Mouse (Mus musculus) c-Kit-negative CD71-positive TER-119-positive erythroid progenitor cells, embryonic 14.5 days (primary cell): ENCODE measurements at regions not wholly inside any gene's neighbourhood (a gene's known extent, or its start where the extent isn't known, plus 50 kb on each side); places are given as distances from the start of the nearest gene placed in this dataset.

Source experiments
- DNase-seq: peaks from one replicate; pipeline ENCODE4 v3.0.0-alpha.2; 2013; ENCODE audit warnings: low read depth, low spot score

DNA sequence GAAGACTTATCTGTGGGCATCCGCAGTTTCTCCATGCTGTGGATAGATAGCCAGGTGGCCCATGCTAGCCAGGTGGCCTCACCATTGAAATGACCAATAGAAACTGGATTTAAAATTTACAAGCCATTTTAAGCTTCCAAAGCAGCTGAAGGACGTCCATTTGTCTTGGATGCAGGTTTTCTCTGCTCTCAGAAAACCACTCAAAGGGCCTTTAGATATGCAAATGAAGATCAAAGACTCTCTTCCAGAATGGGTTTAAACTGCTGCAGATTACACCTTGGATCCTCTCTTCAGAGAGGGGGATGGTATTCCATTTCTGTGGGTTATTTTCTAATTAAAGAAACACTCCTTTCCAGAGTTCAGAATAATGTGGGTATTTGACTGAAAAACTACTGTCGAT is 518.5 kb downstream of the Rnf144a start:
- DNase-seq, result no peak

DNA sequence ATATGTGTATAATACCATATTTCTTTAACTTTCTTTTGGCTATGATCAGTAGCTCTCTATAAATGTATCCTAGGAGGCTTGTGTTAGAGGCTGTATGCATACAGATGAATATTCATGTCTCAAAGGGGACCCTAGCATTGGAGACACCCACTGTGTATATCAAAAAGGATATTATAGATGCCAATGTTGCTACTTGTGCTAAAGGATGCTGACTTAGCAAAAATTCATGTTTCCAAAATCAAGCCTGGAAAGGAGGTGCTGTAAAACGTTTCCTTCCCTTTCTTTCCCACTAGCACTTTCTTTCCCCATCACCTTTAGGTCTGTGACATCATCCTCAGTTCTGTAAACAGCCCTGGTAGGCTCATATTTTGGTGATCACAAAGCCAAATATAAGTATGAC is 519.4 kb downstream of the Rnf144a start:
- no peak for DNase-seq

DNA sequence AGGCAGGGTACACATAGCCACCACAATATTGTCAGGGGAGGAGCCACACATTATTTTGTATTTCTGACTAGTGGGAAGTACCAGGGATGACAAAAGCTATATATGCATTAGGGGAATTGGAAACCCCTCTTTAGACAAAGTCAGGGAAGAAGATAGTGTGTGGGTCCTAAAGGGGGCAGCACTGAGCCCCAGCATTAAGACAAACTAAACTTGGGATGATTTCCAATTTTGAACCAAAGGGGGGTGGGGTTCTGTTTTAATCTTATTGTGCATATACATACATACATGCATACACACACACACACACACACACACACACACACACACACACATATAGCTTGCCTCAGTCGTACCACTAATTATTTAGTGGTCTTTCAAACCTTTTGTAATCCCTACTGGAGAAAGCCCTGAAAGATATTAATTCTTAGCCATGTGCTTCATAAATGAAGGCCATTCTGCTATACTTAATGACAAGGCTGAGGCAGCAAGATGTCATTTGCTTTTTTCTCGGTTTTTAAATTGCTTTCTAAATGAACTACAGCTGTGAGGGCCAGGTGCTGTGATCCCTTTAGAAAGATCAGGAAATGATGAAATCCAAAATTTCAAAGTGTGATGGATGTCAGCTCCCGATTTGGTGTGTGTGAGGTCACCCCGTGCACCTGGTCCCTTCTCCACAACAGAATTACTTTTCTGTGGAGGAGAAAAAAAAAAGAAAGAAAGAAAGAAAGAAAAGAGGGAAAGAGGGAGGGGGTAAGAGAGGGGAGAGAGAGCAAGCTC is 523.5 kb downstream of the Rnf144a start:
- DNase-seq, result no peak

DNA sequence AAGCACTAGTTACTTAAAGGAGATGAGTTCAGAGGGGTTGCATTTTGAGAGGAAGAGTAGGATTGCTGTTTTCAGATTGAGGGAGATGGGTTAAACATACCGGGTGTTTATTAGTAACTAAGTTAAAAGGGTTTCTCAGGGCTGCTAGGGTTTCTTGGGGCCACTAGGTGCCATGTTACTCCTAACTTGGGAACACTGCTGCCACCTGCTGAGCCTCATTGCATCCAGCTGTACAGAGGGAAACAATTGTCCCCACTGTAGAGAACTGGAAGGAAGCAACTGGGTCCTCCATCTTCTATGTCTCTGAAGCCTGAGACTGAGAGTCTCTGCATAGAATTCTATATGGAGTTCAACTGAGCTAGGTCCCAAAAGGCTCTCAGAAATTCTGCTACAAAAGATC is 524.3 kb downstream of the Rnf144a start:
- DNase-seq, result no peak

DNA sequence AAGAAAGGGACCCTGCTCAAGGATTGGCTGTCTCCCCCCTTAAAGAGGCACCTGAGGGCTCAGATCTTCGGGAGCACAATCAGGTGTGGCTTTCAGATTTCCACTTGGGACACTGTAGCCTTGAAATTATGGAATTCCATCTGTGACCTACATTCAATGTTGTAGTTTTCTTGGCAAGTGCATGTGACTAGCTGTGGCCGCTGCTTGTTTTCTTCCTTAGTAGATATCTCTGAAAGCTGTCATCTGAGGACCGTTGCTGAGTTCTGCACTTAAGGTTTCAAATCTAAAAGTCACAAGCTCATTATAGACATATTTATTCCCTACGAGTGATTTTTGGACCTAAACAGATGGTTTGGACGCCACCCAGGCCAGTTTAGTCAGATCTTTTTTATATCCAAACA is 531.3 kb downstream of the Rnf144a start:
- no peak for DNase-seq

DNA sequence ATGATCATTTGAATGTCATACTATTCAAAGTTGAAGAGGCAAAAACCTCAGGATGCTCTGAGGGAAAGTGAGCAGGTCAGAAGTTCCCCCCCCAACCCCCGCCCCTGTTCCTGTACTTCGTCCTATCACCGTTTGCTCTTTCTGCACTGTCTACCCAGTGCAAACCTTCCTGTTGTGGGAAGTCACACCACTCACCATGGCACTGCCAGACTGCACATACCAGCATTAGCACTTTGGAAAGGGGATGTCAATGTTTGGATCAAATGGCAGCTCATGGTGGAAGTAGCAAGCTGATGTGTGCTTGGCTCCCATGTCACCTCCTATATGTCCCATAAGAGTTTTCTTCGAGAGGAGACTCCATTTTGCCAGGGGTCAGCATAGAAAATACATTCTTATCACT is 543.2 kb downstream of the Rnf144a start:
- DNase-seq, result no peak

DNA sequence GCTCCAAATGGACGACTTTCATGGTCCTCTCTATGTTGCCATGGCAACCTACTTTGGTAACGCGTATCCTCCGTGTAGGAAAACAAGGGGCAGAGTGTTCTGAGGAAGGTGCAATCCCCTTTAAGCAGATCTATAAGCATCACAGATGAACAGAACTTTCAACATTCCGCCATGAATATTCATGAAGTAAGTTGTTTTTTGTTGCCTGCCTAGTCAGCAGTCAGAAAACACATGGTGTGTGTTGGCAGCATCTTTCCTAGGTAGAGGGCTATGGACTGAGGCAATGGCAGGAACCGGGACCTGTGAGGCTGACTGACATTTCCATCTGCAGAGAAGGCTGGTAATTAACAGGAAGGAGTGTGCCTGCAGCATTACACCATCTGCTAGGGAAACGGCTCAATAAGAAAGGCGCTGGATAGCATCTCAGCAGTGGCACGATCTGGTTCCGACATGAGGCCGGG is 544.0 kb downstream of the Rnf144a start:
- no peak for DNase-seq

DNA sequence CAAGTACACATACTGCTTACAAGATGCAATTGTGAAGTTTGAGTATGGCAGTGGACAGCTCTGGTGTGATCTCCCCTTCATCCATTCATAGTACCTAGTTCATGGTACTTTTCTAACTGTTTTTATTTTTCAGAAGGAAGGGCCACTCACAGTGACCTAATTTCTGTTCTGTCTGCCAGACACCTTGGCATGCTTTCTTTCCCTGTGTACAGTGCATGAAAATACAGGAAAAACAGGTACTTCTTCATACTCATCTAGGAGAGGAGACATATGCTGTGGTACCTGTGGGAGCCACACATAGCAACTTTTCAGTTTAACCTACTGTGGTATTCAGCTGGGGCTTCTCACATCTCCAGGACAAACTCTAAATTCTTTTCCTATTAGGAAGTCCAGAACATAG is 545.2 kb downstream of the Rnf144a start:
- no peak for DNase-seq

DNA sequence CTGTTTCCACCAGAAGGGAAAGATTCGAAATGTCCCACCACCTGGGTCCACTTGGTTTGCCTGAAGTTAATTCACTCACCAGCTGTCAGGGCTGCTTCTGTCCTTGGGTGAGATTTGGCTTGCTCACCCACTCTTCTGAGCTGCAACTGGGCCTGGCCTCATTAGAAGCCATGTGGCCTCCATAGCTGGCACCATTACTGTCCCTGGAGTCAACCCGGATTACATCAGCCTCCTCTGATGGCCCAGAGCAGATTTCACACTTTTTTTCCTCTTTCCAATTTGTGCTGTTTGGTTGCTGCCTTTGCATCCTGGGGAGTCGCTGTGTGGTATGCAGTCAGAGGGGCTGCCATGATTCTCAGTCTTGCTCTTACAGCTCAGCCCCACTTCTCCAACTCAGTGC is 550.0 kb downstream of the Rnf144a start:
- no peak for DNase-seq

DNA sequence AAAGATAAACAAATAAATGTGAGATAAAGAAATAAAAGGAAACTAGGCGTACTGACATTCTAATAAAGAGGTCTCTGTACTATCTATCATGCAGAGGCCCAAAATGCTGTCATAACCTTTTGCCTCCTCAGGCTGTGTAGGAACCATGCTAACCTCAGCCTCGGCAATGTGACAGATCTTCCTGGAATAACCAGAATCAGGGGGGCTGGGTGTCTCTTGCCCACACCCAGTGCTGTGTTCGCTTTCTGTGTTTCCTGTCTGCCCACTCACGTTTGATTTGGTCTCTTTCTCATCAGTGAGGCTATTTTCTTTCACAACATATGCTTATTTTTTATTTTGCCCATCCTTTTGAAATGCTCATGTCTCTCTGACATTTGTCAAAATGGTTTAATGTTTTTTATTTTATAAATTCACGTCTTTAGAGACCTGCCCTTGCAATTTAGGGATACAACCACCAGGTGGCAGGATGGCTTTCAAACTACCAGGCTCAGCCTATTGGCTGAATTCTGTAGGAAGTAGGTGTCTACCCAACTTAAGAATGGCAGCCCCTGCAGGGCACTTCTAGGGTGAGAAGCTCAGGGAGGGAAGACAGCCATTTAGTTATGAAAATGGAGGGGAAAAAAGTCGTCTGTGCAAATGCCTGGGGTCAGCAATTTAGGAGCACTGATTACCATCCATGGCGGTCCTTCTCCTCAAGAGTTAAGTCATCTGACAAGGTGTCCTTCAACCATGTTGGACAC is 550.8 kb downstream of the Rnf144a start:
- DNase-seq, result no peak

DNA sequence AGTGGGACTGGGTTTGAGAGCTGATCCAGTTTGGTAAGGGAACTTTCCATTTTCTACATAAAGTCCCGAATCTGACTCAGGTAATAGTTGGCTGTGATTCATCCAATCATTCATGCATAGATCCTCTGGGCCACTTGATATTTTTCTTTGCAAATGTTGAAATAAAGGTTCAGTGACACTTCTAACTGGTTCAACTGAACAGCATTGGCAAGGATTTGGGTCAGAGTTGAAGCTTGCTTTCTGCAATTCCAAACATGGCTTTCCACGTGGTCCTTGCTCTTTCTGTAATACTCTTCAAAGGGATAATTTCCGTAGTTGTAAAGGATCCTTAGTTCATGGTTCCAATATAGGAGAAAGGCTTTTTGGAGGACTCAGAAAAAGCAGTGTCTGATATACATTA is 554.0 kb downstream of the Rnf144a start:
- DNase-seq, result no peak

DNA sequence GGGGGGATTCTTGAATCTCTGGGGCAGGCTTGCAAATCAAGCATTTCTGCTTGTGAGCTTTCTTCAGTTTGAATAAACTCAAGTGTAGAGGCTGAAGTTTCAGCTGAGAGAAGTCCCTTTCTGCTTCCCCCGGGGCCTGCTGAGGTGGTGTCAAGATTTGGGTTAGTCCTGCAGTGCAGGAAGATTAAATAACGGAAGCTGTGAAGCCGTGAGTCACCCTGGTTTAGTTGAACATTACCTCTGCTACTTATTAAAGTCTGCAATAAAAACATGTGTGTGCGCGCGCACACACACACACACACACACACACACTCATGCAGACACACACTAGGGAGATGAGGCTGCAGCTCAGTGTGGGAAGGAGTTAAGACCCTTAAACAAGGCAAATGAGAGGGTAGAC is 556.7 kb downstream of the Rnf144a start:
- DNase-seq, result no peak

DNA sequence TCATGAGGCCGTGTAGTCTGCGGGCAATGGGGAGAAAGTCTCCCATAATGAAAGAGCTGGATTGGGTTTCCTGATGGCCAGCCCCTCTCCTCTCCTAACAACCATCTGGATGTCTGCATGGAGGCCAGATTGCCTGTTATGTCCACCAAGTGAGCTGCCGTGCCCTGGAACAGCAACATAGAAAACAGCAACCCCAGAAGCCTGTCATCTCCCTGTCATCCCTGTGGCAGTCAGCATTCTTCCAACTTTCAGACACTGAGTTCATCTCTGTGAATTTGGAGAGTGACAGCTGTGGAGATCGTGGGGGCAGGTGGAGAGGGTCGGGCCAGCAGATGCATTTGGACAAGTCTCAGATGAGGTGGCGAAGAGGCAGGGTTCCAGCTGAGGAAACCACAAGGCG is 585.0 kb downstream of the Rnf144a start:
- DNase-seq, result no peak

DNA sequence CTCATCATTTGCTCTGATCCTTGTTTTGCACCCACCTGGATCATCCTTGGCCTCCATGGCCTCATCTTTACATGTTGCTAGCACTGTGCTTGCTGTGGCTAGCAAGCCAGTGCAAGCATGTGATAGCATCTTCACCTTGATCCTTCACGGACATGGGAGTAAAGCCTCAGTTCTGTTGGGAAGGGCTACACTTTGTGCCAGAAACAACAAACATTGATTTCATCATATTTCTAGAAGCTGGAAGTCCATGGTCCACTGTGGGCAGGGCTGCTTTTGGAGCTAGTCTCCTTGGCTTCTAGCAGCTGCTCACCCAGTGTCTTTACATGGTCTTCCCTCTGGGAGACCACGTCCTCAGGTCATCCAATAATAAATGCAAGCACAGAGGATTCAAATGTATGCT is 587.1 kb downstream of the Rnf144a start:
- DNase-seq, result no peak

DNA sequence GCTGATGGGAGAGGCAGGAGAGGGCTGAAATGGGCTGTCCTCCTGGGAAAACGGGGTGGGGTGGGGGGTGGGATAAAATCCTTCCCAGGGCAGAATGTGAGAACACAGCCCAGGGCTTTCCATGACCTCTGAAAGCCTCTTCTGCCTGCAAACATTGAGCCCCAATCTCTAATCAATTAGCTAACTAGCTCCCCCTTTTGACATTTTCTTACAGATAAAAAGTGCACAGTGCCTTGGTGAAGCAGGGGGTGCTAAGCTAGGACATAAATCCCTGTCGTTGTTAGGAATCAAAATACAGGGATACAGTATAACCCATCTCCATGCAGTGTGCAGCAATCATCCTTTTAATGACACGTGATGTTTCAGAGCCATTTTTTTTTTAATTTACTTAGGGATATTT is 588.1 kb downstream of the Rnf144a start:
- no peak for DNase-seq

DNA sequence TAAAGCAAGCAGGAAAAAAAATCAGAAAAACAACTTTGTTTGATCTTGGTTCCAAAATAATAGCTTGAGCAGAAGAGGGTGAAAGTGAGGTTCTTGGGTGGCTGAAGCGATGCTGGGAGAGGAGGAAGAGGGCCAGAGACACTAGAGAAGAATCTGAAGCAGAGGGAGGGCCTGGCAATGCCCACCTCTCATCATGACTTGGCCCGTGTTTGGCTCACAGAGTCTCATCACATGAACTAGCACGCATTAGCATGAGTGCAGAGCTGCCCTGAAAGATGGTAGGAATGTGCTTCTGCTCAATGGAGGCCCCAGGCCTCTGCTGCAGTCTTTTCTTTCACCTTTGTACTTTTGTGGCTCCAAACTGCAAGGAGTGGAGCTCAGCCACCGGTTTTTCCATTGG is 588.6 kb downstream of the Rnf144a start:
- DNase-seq, result no peak

DNA sequence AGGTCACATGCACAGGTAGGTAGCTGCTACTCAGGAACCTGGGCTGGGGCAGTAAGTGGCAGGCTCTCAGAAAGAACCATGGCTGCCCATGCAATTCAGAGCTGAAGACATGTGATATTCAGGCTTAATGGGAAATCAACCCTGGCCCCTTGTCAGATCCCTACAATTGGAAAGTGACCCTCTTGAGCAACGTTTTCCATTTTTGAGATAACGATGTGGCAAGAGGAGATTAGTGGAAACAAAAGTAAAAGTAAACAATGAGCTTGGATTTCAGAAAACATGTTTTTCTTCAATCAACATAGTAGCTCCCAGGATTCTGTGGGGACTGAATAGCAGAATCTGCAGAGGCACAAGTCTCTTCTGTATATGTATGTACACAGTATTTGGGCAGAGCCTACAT is 598.8 kb downstream of the Rnf144a start:
- DNase-seq, result no peak

DNA sequence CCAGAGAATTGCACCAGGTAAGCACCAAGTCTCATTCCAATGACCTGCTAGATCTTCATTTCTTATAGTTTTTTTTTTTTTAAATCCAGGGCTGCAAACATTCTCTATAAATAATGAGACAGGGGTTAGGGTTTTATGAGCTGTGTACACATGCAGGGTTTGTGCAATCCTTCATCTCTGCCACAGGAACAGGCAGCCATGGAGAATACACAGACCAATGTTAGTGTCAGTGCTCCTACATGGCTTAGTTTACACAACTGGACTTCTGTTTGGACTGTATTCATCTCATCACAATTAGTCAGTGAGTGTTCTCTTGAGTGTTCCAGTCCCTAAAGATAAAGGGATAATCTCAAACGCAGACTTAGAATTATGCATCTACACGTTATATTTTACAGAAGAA is 620.0 kb downstream of the Rnf144a start:
- no peak for DNase-seq

DNA sequence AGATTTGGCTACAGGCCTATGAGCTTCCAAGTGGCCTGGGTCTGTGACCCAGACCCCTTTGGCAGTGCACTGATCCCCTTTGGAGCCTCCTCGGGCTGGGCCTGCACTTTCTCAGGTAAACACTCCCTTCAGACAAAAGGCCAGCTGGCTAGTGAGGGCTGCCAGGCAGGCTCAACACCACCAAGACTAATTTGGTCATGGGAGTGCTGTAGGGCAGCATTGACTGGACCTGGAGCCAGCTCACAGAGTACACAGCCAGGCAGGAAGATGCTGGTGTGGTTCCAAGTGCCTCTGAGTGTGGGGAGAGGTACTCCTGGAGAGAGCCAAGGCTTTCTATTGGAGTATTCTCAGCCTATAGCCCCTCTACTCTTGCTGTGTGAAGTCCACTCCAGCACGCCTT is 620.5 kb downstream of the Rnf144a start:
- no peak for DNase-seq

DNA sequence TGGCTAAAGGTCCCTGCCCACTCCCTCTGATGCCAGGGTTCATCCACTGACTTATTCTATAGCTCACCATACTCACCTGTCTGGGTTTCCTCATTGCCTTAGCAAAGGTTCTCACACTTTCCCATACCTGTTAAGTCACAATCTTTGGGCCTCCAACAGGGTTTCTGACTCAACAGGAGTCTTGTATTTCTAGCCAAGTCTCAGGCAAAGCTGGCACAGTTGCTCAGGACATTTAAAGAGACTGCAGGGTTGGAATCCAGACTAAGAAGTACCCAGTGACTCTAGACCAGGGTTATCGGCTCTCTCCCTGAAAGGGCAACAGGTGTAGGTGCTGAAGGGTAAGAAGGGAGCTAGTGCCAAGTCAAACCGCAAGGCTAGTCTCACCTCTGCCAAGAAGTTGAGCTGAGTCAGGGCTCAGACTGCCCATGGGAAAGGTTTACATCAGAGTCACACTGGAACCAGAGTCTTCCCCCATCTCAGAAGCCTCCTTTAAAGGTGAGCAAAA is 622.4 kb downstream of the Rnf144a start:
- no peak for DNase-seq

DNA sequence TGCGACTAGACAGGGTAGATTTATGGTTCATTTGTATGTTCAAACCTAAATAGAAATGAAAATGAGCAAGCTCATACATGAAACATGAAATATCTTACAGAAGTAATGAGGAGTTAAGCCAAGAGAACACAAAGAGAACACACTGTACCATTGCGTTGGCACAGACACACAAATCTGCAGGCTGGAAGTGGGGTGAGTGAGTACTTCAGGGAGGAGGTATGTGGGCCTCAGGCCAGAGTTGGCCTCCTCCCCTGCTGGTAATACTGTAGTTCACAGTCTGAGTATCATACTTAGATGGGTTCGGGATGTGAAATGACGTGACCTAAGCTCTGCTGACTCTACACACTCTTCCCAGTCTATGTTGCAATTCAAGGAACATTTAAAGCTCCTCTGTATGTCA is 624.1 kb downstream of the Rnf144a start:
- no peak for DNase-seq

DNA sequence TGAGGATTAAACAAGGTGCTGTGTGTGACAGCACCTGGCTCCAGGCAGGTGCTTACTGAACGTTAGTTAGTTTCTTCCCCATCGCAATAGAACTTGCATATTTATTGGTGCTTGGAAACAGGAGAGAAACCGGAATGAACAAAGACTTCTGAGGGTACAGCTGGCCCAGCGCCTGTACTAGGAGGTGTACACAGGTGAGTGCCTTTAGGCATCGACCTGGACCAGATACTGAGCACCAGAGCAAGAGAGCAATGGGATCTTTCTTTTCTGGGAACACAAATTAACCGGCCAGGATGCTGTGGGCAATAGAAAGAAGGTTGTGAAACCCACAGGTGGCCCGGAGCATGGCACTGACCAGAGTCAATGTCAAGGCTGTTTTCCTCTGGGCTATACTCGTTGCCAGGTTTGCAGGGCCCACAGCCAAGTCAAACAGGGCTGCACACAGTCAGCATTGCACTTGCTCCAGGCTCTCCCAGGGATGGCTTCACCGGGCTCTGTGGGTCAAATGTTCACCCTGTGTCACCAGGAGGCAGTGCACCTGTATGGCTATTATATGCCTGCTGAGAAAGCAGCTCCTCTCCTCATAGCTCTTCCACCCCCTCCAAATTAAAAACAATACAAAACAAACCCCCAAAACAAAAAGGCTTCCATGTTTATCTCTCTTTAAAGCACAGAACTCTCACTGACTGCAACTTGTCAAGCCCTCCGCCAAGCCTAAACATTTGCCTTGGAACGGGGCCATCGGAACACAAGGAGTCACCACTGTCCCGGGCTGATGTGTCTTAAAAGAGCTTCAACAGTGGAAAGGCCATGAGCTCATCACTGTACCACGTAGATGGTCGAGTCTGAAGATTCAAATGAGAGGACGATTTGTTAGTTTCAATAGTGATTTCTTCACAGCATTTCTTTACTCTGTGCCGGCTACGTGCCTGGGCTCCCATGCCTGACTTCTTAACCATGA is 629.1 kb downstream of the Rnf144a start:
- DNase-seq, result no peak
